Mouse (Mus musculus) forebrain, embryonic 13.5 days (tissue): ENCODE data around the gene Adcy2. TPM values are rescaled to one million over a fixed set of nuclear protein-coding genes. Genes with fewer than 3 reads are reported as not detected.

Experiments used
- ATAC-seq: fragments of 200-750 bp; cut with Nextera tagmentation; 2 replicates; pipeline ENCODE4 v1.8.0; 2017
- H3K27ac ChIP-seq: fragments of 300-500 bp; sonication (generic); 2 replicates; pipeline ENCODE4 v1.5.1; 2015; ENCODE audit warnings: inconsistent platforms, mild to moderate bottlenecking, moderate library complexity
- H3K27me3 ChIP-seq: fragments of 300-500 bp; sonication (generic); 2 replicates; pipeline ENCODE4 v1.6.1; 2015; ENCODE audit warnings: mild to moderate bottlenecking, inconsistent platforms
- H3K36me3 ChIP-seq: fragments of 300-500 bp; sonication (generic); 2 replicates; pipeline ENCODE4 v1.6.1; 2015; ENCODE audit warnings: mild to moderate bottlenecking, inconsistent platforms; ENCODE audit not compliant: poor library complexity, severe bottlenecking
- H3K4me1 ChIP-seq: fragments of 300-500 bp; sonication (generic); 2 replicates; pipeline ENCODE4 v1.6.1; 2015; ENCODE audit warnings: inconsistent platforms
- H3K4me2 ChIP-seq: fragments of 300-500 bp; sonication (generic); 2 replicates; pipeline ENCODE4 v1.6.1; 2015; ENCODE audit warnings: inconsistent platforms, mild to moderate bottlenecking, moderate library complexity
- H3K4me3 ChIP-seq: fragments of 300-500 bp; sonication (generic); 2 replicates; pipeline ENCODE4 v1.5.1; 2015; ENCODE audit warnings: mild to moderate bottlenecking, inconsistent platforms
- H3K9ac ChIP-seq: fragments of 300-500 bp; sonication (generic); 2 replicates; pipeline ENCODE4 v1.6.1; 2015; ENCODE audit warnings: mild to moderate bottlenecking, inconsistent platforms
- H3K9me3 ChIP-seq: fragments of 300-500 bp; sonication (generic); replicated peaks from 2 replicates; pipeline ENCODE4 v1.6.1; 2016; ENCODE audit warnings: inconsistent platforms
- WGBS: fragments of 180-500 bp; shearing (Covaris S2); methylation state at CpG from one replicate; pipeline ENCODE4 v1.1.7; 2015; 5-methylcytosine and 5-hydroxymethylcytosine counted together
- polyA plus RNA-seq: library from polyadenylated mRNA; unstranded; fragments of >200 nt; fragmentation: Nextera tagmentation; extraction: Ambion mirVana; gene quantifications from 2 replicates; pipeline ENCODE4 v1.2.1, GENCODE M21; 2015

Adcy2 gene
- polyA plus RNA-seq, 1 experiment from 2014 or later = 1.2 TPM

DNA sequence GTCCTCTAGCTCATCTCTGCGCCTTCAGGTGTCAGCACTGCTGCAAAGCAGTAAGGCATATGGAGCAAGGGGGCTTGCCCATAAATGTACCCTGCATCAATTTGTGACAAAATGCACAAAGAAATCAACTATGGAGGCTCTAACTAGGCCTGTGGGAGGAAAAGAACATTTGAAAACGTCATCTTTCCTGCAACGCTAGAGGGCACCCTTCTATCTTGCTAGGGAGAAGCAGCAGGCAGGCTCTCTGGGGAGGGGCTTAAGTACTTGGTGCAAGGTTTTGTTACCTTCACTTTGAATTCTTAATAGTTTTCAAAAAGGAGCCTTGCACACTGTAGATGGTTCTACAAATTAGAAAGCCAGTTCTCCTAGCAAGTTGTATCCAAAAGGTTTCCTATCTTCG is 2.8 kb upstream of the Adcy2 start:
- no peak overlapping the region for H3K4me3 ChIP-seq
- WGBS = 27% methylated on average over 4 of the region's 4 CpGs
- H3K4me1 ChIP-seq = peaks cover 13% of the 10 kb centered on the region
- no peaks in the 10 kb centered on the region for H3K36me3 ChIP-seq
- no peak overlapping the region for H3K27ac ChIP-seq
- 0 out of 2 replicates have a peak, but pooled peaks have one; percentile 2 for ATAC-seq
- no peaks in the 10 kb centered on the region for H3K9me3 ChIP-seq
- no peak overlapping the region for H3K4me2 ChIP-seq
- H3K9ac ChIP-seq = no peak overlapping the region
- peaks cover 15% of the 10 kb centered on the region; the same call in 1 of the 2 replicates for H3K27me3 ChIP-seq

DNA sequence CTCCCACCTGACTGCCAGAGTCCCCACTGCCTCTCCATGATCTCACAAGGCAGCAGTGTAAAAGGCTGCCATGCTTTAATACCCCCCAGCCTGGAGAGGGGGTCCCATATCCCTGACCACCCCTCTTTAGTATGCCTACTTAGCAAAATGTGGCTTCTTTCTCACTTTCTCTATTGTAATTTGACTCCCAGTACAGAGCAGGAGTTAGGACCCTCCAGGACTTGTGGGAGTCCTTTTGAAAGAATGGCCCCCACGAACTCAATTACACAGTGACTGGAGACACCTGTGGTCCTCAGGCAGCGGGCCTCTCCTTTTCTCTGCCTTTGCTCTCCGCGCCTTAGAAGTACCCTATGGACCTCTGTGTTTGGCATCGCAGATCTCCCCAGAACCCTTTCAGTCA is 485 bp upstream of the Adcy2 start:
- H3K9me3 ChIP-seq = no peaks in the 10 kb centered on the region
- peak overlapping the region; percentile 25; the same call in 1 of the 2 replicates for H3K27ac ChIP-seq
- peak overlapping the region; percentile 96 for H3K4me2 ChIP-seq
- peak overlapping the region; percentile 73; the same call in 1 of the 2 replicates for H3K9ac ChIP-seq
- H3K36me3 ChIP-seq = no peaks in the 10 kb centered on the region
- peaks cover 20% of the 10 kb centered on the region for H3K4me1 ChIP-seq
- no peak for ATAC-seq
- H3K4me3 ChIP-seq = peak overlapping the region; percentile 66
- 52% methylated on average over 5 of the region's 5 CpGs for WGBS
- H3K27me3 ChIP-seq = peaks cover 15% of the 10 kb centered on the region; the same call in 1 of the 2 replicates

DNA sequence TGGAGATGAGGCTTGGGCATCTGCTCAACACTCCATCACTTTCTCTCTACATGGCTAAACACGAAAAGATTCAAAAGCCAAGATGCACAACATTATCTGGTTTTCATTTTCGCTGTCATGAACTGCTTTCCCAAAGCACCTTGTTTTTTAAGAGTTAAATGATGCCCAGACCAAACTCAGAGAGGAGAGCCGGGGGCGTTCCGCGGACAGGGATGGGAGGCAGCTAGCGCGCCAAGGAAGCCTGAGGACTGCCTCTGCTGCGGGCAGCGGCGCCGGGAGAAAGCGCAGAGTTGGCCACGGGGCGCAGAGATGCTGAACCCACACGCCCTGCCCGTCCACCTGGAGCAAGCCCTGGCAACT is 803 bp downstream of the Adcy2 start:
- ATAC-seq = peak; percentile 22
- Histone ChIP-seq H3K4me1 (peaks cover 20% of the 10 kb centered on the region), H3K4me2 (peak overlapping the region; percentile 96), H3K9me3 (no peaks in the 10 kb centered on the region), H3K27ac (no peak overlapping the region), H3K27me3 (peaks cover 15% of the 10 kb centered on the region; the same call in 1 of the 2 replicates), H3K36me3 (no peaks in the 10 kb centered on the region), H3K4me3 (peak overlapping the region; percentile 66), H3K9ac (peak overlapping the region; percentile 73)
- under 1% methylated on average over 17 of the region's 17 CpGs for WGBS

DNA sequence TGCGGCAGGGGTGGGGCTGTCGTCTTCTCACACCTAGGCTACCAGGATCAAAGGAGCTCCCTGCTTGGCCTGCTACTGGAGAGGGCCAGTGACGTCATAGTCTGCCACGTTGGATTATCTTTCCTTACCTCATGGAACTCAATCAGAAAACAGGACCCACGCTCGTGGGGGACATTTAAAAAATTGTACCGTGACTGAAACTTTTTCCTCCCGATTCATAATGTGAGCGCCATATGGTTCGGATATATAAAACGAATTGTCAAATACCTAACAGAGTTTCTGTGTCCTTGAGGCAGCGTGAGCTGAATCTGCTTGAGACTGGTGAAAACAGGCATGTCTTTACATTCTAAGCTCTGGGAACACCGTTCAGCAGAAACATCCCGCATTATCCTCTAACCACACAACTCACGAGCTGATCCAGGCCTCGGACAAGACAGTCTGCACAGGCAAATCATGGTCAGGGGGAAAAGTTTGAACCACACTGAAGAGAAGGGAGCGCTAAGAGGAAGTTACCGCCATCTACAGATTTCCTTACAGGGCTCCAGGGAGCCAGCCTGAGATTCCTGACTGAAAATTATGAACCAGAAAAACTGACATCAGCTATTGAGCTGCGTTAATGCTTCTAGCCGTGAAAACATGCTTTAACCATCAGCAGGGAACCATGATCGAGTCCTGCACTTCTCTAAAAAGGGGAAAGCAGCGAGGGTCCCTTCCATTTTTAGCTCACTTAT is 1.4 kb downstream of the Adcy2 start:
- Histone ChIP-seq H3K4me3 (peak overlapping the region; percentile 66), H3K36me3 (no peaks in the 10 kb centered on the region), H3K9me3 (no peaks in the 10 kb centered on the region), H3K4me1 (peaks cover 20% of the 10 kb centered on the region), H3K27ac (no peak overlapping the region), H3K4me2 (peak overlapping the region; percentile 96), H3K9ac (peak overlapping the region; percentile 73; the same call in 1 of the 2 replicates), H3K27me3 (peaks cover 15% of the 10 kb centered on the region; the same call in 1 of the 2 replicates)
- ATAC-seq = no peak
- WGBS = 11% methylated on average over 22 of the region's 22 CpGs

DNA sequence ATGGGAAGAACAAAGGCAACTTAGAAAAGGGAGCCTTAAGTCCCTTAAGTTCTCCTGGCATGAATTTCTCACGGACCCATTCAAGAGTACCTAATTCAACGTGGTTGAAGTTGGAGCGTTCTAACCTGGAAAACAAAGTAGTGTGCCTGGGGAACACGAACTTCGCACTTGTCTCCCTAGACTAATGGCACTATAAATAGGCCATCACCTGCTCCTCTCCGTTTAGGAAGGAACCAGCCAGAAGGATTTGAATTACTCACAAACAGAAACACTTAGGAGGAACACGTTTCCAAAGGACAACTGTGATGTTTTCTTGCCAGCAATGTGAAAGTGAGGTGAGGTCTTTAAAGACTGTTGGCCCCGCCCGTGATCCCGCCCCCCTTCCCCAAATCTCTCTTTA is 2.0 kb downstream of the Adcy2 start:
- H3K4me3 ChIP-seq = peak overlapping the region; percentile 66; the same call in 1 of the 2 replicates

DNA sequence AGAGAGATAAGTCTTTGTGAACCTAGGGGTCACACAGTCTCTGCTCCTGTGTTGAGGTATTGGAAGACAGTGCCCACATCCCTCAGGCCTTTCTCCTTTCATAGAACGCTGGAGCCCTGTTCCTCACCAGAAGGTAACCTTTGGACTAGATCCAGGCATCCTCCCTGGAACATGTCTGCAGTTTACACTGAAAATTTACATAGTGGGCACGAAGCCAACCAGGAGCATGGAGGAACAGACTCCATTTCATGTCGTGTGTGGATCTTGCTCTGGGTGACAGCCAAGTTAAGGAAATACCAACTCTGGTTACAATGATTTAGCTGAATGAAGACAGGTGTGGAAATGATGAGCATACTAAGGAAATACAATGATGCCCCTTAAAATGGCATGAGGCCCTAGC is 2.7 kb downstream of the Adcy2 start:
- H3K4me3 ChIP-seq = no peak overlapping the region
- WGBS = 55% methylated on average over 3 of the region's 3 CpGs
- H3K27ac ChIP-seq = no peak overlapping the region
- H3K9me3 ChIP-seq = no peaks in the 10 kb centered on the region
- peaks cover 20% of the 10 kb centered on the region for H3K4me1 ChIP-seq
- H3K27me3 ChIP-seq = peaks cover 15% of the 10 kb centered on the region; the same call in 1 of the 2 replicates
- H3K36me3 ChIP-seq = no peaks in the 10 kb centered on the region
- H3K4me2 ChIP-seq = no peak overlapping the region
- ATAC-seq = 0 out of 2 replicates have a peak, but pooled peaks have one; percentile 3
- no peak overlapping the region for H3K9ac ChIP-seq

More for the DNA sequence above, 2.0 kb downstream of the Adcy2 start:
- Histone ChIP-seq H3K9ac (no peak overlapping the region), H3K36me3 (no peaks in the 10 kb centered on the region), H3K27ac (no peak overlapping the region), H3K27me3 (peaks cover 15% of the 10 kb centered on the region; the same call in 1 of the 2 replicates), H3K4me2 (peak overlapping the region; percentile 96), H3K9me3 (no peaks in the 10 kb centered on the region), H3K4me1 (peaks cover 20% of the 10 kb centered on the region)
- WGBS = 36% methylated on average over 10 of the region's 10 CpGs
- ATAC-seq = no peak

DNA sequence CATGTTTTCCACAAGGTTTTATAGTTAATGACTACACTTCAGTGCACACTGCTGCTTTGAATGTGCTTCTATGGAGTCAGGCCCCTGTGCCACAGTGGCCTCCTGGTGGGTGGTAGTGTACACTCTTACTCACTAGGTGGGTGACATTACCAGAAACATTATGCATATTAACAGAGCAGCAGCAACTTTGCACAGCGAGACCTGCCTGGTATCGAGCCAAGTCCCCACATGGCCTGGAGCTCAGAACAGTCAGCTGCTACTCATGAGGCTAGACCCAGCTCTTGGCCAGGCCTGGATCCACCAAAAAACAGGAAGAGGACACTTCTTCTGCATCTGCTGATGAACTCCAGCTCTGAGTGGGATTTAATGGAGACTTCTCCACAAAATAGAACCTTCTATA is 13.6 kb downstream of the Adcy2 start:
- no peak overlapping the region for H3K4me2 ChIP-seq
- H3K36me3 ChIP-seq = no peaks in the 10 kb centered on the region
- H3K4me1 ChIP-seq = no peaks in the 10 kb centered on the region
- no peak overlapping the region for H3K4me3 ChIP-seq
- no peaks in the 10 kb centered on the region for H3K27me3 ChIP-seq
- no peak for ATAC-seq
- H3K27ac ChIP-seq = no peak overlapping the region
- H3K9ac ChIP-seq = no peak overlapping the region
- 73% methylated on average over 2 of the region's 2 CpGs for WGBS
- no peaks in the 10 kb centered on the region for H3K9me3 ChIP-seq

DNA sequence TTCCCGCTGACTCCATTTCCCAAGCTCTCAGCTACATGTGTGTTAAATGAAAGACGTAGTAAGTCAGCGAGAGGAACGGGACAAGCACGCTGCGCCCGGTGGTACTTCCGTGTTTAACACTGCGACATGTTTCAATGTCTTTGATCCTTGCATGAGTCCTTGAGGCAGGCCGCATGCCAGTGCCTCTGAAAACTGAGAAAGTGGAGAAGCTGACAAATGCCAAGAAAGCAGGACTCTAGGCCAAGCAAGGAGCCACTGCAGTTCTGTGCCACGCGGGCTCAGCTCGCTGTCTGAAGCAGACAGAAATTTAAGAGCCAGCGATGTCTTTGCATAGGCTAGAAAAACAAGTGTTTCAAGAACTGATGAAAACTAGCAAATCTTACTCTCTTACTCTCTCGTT is 15.3 kb downstream of the Adcy2 start:
- no peak for ATAC-seq
- H3K9ac ChIP-seq = no peak overlapping the region
- no peaks in the 10 kb centered on the region for H3K4me1 ChIP-seq
- no peak overlapping the region for H3K4me2 ChIP-seq
- 89% methylated on average over 15 of the region's 15 CpGs for WGBS
- H3K9me3 ChIP-seq = no peaks in the 10 kb centered on the region
- H3K27me3 ChIP-seq = no peaks in the 10 kb centered on the region
- no peaks in the 10 kb centered on the region for H3K36me3 ChIP-seq
- H3K27ac ChIP-seq = no peak overlapping the region
- H3K4me3 ChIP-seq = no peak overlapping the region

DNA sequence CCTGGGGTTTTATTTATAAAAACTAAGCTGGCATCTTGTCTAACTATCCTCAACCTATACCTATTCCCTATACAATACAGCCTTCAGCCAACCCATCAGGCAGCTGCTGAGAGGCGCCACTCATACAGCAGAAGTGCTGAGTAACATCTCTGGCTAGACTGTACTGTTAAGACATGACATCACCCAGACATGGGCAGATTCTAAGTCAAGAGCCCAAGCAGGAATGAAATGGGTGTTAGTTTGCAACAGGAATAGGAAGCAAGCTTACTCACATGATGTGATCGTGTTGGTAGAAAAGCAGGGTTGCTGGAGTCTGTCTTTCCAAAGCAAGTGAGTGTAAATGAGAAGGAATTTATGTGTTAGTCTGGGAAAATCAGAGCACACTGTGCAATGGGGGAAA is 18.3 kb downstream of the Adcy2 start:
- H3K27me3 ChIP-seq = no peaks in the 10 kb centered on the region
- ATAC-seq = no peak
- H3K4me2 ChIP-seq = no peak overlapping the region
- no peak overlapping the region for H3K27ac ChIP-seq
- 95% methylated on average over 2 of the region's 2 CpGs for WGBS
- no peak overlapping the region for H3K4me3 ChIP-seq
- no peaks in the 10 kb centered on the region for H3K4me1 ChIP-seq
- H3K9ac ChIP-seq = no peak overlapping the region
- H3K9me3 ChIP-seq = no peaks in the 10 kb centered on the region
- H3K36me3 ChIP-seq = no peaks in the 10 kb centered on the region

DNA sequence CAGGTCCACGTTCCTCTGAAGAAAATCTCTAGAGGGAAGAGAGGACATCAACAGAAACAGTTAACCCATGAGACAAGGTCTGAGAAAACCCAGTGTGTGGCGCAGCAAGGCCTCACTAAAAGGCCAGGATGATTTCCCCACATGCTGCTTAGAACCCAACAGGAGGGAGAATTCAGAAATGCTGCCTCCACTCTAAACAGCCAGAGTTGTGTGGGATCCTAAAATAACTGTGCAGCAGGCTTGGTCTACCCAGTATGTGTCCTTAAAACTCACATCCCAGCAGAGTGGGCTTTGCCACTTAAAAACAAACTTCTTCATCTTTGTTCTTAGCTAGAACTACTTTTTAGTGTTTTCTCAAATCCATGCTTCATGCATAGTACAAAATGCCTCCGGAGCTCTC is 26.2 kb downstream of the Adcy2 start:
- ATAC-seq = no peak
- no peaks in the 10 kb centered on the region for H3K4me1 ChIP-seq
- H3K4me3 ChIP-seq = no peak overlapping the region
- no peaks in the 10 kb centered on the region for H3K36me3 ChIP-seq
- no peak overlapping the region for H3K27ac ChIP-seq
- 56% methylated on average over 3 of the region's 3 CpGs for WGBS
- H3K9ac ChIP-seq = no peak overlapping the region
- H3K4me2 ChIP-seq = no peak overlapping the region
- H3K9me3 ChIP-seq = no peaks in the 10 kb centered on the region
- H3K27me3 ChIP-seq = no peaks in the 10 kb centered on the region

DNA sequence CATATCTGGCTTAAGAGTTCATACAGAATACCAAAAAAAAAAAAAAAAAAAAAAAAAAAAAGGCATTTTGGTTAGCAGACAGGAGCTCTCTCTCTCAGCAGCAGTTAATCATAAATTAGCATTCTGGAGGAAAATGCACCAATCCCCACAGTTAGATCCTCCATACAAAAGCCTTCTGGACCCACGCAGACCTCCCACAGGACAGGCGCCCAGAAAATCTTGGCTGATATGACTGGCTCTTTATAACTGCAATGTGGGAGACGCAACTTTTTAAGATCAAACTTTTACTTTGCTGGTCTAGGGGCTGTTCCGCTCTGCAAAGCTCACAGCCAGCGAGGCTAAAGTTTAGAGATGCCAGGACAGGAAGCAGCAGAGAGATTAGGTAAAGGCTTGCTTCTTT is 37.8 kb downstream of the Adcy2 start:
- no peaks in the 10 kb centered on the region for H3K27me3 ChIP-seq
- H3K4me1 ChIP-seq = no peaks in the 10 kb centered on the region
- no peak overlapping the region for H3K9ac ChIP-seq
- no peaks in the 10 kb centered on the region for H3K36me3 ChIP-seq
- H3K27ac ChIP-seq = no peak overlapping the region
- no peak overlapping the region for H3K4me2 ChIP-seq
- ATAC-seq = no peak
- no peak overlapping the region for H3K4me3 ChIP-seq
- WGBS = 85% methylated on average over 5 of the region's 5 CpGs
- H3K9me3 ChIP-seq = no peaks in the 10 kb centered on the region

DNA sequence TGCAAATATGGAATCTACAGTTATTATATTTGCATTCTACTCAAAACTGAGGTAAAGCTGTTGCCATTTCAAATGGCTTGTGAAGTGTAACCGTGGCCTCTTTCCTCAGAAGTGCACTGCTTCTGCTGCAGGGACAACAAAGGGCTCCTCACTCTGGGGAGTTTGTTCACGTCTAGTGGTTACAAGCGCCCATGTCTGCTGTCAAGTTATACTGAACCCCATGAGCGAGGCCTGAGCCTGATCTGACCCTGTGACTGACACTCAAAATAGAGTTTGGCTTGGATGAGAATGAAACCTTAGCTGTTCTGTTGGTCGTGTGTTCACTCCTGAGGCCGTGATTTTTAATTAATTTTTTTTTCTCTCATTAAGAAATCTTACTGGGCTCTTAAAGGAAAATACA is 38.8 kb downstream of the Adcy2 start:
- 75% methylated on average over 6 of the region's 6 CpGs for WGBS
- no peak overlapping the region for H3K27ac ChIP-seq
- no peak overlapping the region for H3K4me2 ChIP-seq
- no peak overlapping the region for H3K4me3 ChIP-seq
- H3K9ac ChIP-seq = no peak overlapping the region
- H3K4me1 ChIP-seq = no peaks in the 10 kb centered on the region
- no peaks in the 10 kb centered on the region for H3K36me3 ChIP-seq
- no peaks in the 10 kb centered on the region for H3K27me3 ChIP-seq
- H3K9me3 ChIP-seq = no peaks in the 10 kb centered on the region
- ATAC-seq = no peak

DNA sequence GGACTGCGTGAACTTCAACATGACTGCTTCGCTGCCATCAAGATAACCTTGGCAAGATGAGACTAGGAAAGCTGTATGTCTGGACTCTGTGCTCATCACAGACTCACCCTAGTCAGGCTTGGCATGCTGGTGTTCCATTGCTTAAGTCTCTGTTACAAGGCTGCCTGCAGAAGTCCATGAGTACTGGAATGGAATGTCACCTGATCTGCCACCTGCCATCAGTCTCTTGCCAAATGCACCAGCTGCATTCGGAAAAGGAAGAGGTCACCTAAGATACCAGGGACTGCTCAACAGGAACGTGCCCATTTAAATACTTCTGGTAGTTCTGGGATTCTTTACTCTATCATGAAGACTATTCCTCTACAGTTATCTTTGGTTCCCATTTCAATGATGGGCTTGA is 39.9 kb downstream of the Adcy2 start:
- ATAC-seq = no peak

More for the DNA sequence above, 39.9 kb downstream of the Adcy2 start:
- no peaks in the 10 kb centered on the region for H3K9me3 ChIP-seq
- H3K27ac ChIP-seq = no peak overlapping the region
- WGBS = 90% methylated on average over 4 of the region's 4 CpGs
- no peak overlapping the region for H3K9ac ChIP-seq
- no peaks in the 10 kb centered on the region for H3K4me1 ChIP-seq
- no peak overlapping the region for H3K4me2 ChIP-seq
- H3K36me3 ChIP-seq = no peaks in the 10 kb centered on the region
- no peak overlapping the region for H3K4me3 ChIP-seq
- no peaks in the 10 kb centered on the region for H3K27me3 ChIP-seq
